Mouse (Mus musculus) CH12.LX (cell line): ENCODE data around the gene Extl2.

Experiments
- CHD2 ChIP-seq: IDR thresholded peaks from 2 replicates; pipeline ENCODE4 v1.6.1; 2011; ENCODE audit warnings: low read length, improper control_type of control experiment
- CTCF ChIP-seq, 2 experiments: IDR thresholded peaks in 1 of 2; conservative IDR thresholded peaks in 1 of 2; 2 replicates each; pipeline ENCODE4 v1.5.1; 2011 to 2012; ENCODE audit warnings: low read depth in 2 of 2, low read length in 2 of 2, improper control_type of control experiment in 1 of 2, inconsistent platforms in 1 of 2, mild to moderate bottlenecking in 1 of 2, moderate library complexity in 1 of 2
- RAD21 ChIP-seq: IDR thresholded peaks from 2 replicates; pipeline ENCODE4 v1.6.1; 2011; ENCODE audit warnings: low read depth, mild to moderate bottlenecking, low read length, improper control_type of control experiment, moderate library complexity
- SIN3A ChIP-seq: IDR thresholded peaks from 2 replicates; pipeline ENCODE4 v1.6.1; 2012; ENCODE audit warnings: low read length, improper control_type of control experiment, inconsistent platforms
- USF1 ChIP-seq: IDR thresholded peaks from 2 replicates; pipeline ENCODE4 v1.6.1; 2014; ENCODE audit warnings: low read depth, mild to moderate bottlenecking, inconsistent platforms, low read length, improper control_type of control experiment

- TF ChIP-seq USF1 (no peak), CTCF (conservative IDR thresholded peaks at IDR 0.05 in 1 of 2, IDR thresholded peaks at IDR 0.05 in 1 of 2; ENCODE audit: low read depth in 2 of 2, low read length in 2 of 2) (no peak), SIN3A (no peak), RAD21 (no peak), CHD2 (no peak)
Observed at GRCm38 (mm10) chr3:116018606-116019005, 11.3 kb downstream of the Extl2 start.
